Mouse (Mus musculus) heart, adult 2 months (tissue): ENCODE measurements at regions not wholly inside any gene's neighbourhood (a gene's known extent, or its start where the extent isn't known, plus 50 kb on each side); places are given as distances from the start of the nearest gene placed in this dataset.

ENCODE experiments used
- CTCF ChIP-seq: fragments of 200-600 bp; IDR thresholded peaks from 2 replicates; pipeline ENCODE4 v1.8.1; 2022; ENCODE audit warnings: antibody characterized with exemption, mild to moderate bottlenecking, moderate library complexity
- EP300 ChIP-seq: fragments of 200-500 bp; IDR thresholded peaks from 2 replicates; pipeline ENCODE4 v1.6.1; 2011; ENCODE audit warnings: low read depth, low read length, control low read depth; ENCODE audit not compliant: insufficient read depth
- POLR2A ChIP-seq: fragments of 200-500 bp; IDR thresholded peaks from 2 replicates; pipeline ENCODE4 v1.6.1; 2011; ENCODE audit warnings: mild to moderate bottlenecking, low read depth, low read length, control low read depth; ENCODE audit not compliant: insufficient read depth

- TF ChIP-seq POLR2A (no peak), CTCF (no peak), EP300 (no peak)
These were observed 5512.1 kb downstream of the 9330182O14Rik start for GRCm38 (mm10) chr15:45646256-45646655.
